Mouse (Mus musculus) CD4-positive, CD25-positive, alpha-beta regulatory T cell, adult 2 months (primary cell): ENCODE results near the gene Dock9.

Experiments
- DNase-seq: peaks from one replicate; pipeline ENCODE4 v3.0.0-alpha.2; 2012; ENCODE audit warnings: low read depth, low spot score

Dock9 gene

GRCm38 (mm10) chr14:121663913-121664312 lies 133.7 kb downstream of the Dock9 start:
- DNase-seq = no peak

- DNase-seq = no peak
Observed at GRCm38 (mm10) chr14:121660918-121661317, 136.7 kb downstream of the Dock9 start.

GRCm38 (mm10) chr14:121660167-121660894 lies 137.3 kb downstream of the Dock9 start:
- DNase-seq = no peak

- DNase-seq = no peak
Observed at GRCm38 (mm10) chr14:121659061-121659824, 138.4 kb downstream of the Dock9 start.

GRCm38 (mm10) chr14:121658537-121658936 lies 139.1 kb downstream of the Dock9 start:
- no peak for DNase-seq

GRCm38 (mm10) chr14:121657633-121658032 lies 140.0 kb downstream of the Dock9 start:
- no peak for DNase-seq

GRCm38 (mm10) chr14:121656912-121657311 lies 140.7 kb downstream of the Dock9 start:
- DNase-seq = no peak

GRCm38 (mm10) chr14:121654977-121655376 lies 142.7 kb downstream of the Dock9 start:
- no peak for DNase-seq

- no peak for DNase-seq
Observed at GRCm38 (mm10) chr14:121654416-121654967, 143.1 kb downstream of the Dock9 start.

GRCm38 (mm10) chr14:121653717-121654116 lies 143.9 kb downstream of the Dock9 start:
- no peak for DNase-seq

GRCm38 (mm10) chr14:121653241-121653640 lies 144.4 kb downstream of the Dock9 start:
- DNase-seq = no peak

- no peak for DNase-seq
Observed at GRCm38 (mm10) chr14:121648581-121649060, 149.0 kb downstream of the Dock9 start.

- no peak for DNase-seq
Observed at GRCm38 (mm10) chr14:121647693-121648092, 149.9 kb downstream of the Dock9 start.

GRCm38 (mm10) chr14:121646617-121647016 lies 151.0 kb downstream of the Dock9 start:
- no peak for DNase-seq

- DNase-seq = no peak
Observed at GRCm38 (mm10) chr14:121644302-121644701, 153.3 kb downstream of the Dock9 start.

- no peak for DNase-seq
Observed at GRCm38 (mm10) chr14:121641271-121641670, 156.4 kb downstream of the Dock9 start.

- no peak for DNase-seq
Observed at GRCm38 (mm10) chr14:121636935-121637510, 160.6 kb downstream of the Dock9 start.

- DNase-seq = no peak
Observed at GRCm38 (mm10) chr14:121634736-121635430, 162.8 kb downstream of the Dock9 start.

- DNase-seq = peak; percentile 18
Observed at GRCm38 (mm10) chr14:121634093-121634735, 163.4 kb downstream of the Dock9 start.

- DNase-seq = no peak
Observed at GRCm38 (mm10) chr14:121631934-121632333, 165.7 kb downstream of the Dock9 start.

GRCm38 (mm10) chr14:121626741-121627140 lies 170.9 kb downstream of the Dock9 start:
- no peak for DNase-seq
